Mouse (Mus musculus) bone marrow, adult 2 months (tissue): ENCODE data around the gene Cep128. TPM values are rescaled to one million over a fixed set of nuclear protein-coding genes. Genes with fewer than 3 reads are reported as not detected.

ENCODE experiments used
- H3K27ac ChIP-seq: fragments of 200-500 bp; 2 replicates; pipeline ENCODE4 v1.5.1; 2012; ENCODE audit warnings: low read depth, mild to moderate bottlenecking, control low read depth, inconsistent platforms, low read length; ENCODE audit not compliant: control insufficient read depth, poor library complexity, insufficient read depth
- H3K4me1 ChIP-seq: fragments of 200-500 bp; 2 replicates; pipeline ENCODE4 v1.6.1; 2011; ENCODE audit warnings: low read length; ENCODE audit not compliant: control insufficient read depth, insufficient read depth
- H3K4me3 ChIP-seq: fragments of 200-500 bp; replicated peaks from 2 replicates; pipeline ENCODE3; 2011; ENCODE audit warnings: mild to moderate bottlenecking, low read depth, low read length, control low read depth; ENCODE audit not compliant: control insufficient read depth
- CTCF ChIP-seq: fragments of 200-500 bp; IDR thresholded peaks from 2 replicates; pipeline ENCODE4 v1.5.1; 2011; ENCODE audit warnings: low read length, control low read depth; ENCODE audit not compliant: control insufficient read depth, insufficient read depth
- POLR2A ChIP-seq: fragments of 200-500 bp; IDR thresholded peaks from 2 replicates; pipeline ENCODE4 v1.6.1; 2011; ENCODE audit warnings: low read depth, mild to moderate bottlenecking, control low read depth, low read length, borderline replicate concordance; ENCODE audit not compliant: control insufficient read depth
- WGBS: fragments of 180-500 bp; shearing (Covaris S2); methylation state at CpG from one replicate; pipeline ENCODE4 v1.1.7; 2018; 5-methylcytosine and 5-hydroxymethylcytosine counted together
- polyA plus RNA-seq: library from polyadenylated mRNA; stranded (reverse); fragments of >200 nt; gene quantifications from 2 replicates; pipeline ENCODE4 v1.2.4, GENCODE M21; 2011; ENCODE audit warnings: low replicate concordance; ENCODE audit not compliant: missing spikeins, insufficient read depth, insufficient read length

The Cep128 gene
- polyA plus RNA-seq, 1 experiment: 67.8 TPM

- TF ChIP-seq POLR2A: no peak
- TF ChIP-seq CTCF: no peak
- Histone ChIP-seq H3K27ac (no peak overlapping the region), H3K4me3 (no peak overlapping the region), H3K4me1 (no peaks in the 10 kb centered on the region; the same call in 1 of the 2 replicates)
- 84% methylated on average over 7 of the region's 7 CpGs for WGBS
Measured at GRCm38 (mm10) chr12:91295870-91296269, 88.3 kb downstream of the Cep128 start.

DNA sequence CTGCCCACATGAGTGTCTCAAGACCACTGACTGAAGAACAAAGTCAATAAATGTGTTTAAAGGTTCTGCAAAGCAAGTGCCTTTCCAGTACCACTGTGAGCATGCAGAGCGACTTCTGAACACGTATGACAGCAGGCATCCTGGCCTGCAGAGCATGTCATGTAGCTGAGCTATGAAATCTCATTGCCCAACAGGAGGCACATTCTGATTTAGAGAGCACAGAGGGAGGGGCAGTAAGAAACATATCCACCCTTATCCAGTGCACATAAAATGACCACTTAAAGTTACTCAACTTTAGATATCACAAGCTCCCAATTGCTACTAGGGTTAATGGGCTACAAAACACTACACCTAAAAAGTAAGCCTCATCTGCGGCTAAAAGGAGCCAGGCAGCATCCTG lies 88.8 kb downstream of the Cep128 start:
- Histone ChIP-seq H3K4me3 (no peak overlapping the region), H3K27ac (no peak overlapping the region), H3K4me1 (no peaks in the 10 kb centered on the region; the same call in 1 of the 2 replicates)
- WGBS: 86% methylated on average over 3 of the region's 3 CpGs
- TF ChIP-seq POLR2A: no peak
- TF ChIP-seq CTCF: no peak

DNA sequence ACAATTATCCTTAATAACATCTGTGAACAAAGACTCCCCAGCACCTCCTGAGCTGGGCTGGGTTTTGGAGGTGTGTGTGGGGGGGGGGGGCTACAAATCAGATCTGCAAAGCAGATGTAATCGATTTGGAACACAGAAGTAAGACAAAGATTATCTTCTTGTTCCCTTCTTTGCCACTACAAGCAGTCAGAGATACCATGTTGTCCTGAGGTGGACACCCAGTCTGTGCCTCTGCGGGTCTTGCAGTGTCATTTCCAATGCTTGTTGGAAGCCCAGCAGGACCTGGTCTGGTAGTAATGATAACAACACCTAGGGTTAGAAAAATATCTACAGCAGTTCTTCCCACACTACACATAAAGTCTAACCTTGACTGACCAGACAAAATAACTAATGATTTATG lies 110.3 kb downstream of the Cep128 start:
- TF ChIP-seq POLR2A (no peak), CTCF (no peak)
- no peak overlapping the region for H3K4me3 ChIP-seq
- no peaks in the 10 kb centered on the region for H3K4me1 ChIP-seq
- 90% methylated on average over 2 of the region's 2 CpGs for WGBS
- H3K27ac ChIP-seq: no peak overlapping the region

DNA sequence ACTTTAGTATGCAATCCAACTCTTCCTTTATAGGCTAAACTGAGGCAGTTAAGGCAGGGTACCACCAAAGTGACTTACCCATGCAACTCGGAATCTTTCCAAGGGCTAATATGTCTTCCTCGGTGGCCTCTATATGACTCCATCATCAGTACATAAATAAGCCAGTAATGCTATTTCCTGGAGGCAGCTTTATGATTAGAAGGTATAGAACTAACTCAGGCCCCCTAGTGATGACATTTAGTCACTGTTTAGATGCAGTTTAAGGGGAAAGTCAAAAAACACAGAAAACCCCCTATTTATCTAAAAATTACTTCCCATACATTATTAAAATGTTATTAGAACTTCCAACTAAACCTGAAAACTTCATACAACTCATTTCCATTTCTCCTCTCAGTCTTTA lies 114.6 kb downstream of the Cep128 start:
- Histone ChIP-seq H3K27ac (no peak overlapping the region), H3K4me3 (no peak overlapping the region), H3K4me1 (no peaks in the 10 kb centered on the region)
- TF ChIP-seq POLR2A: no peak
- TF ChIP-seq CTCF: no peak
- 92% methylated on average over 2 of the region's 2 CpGs for WGBS

DNA sequence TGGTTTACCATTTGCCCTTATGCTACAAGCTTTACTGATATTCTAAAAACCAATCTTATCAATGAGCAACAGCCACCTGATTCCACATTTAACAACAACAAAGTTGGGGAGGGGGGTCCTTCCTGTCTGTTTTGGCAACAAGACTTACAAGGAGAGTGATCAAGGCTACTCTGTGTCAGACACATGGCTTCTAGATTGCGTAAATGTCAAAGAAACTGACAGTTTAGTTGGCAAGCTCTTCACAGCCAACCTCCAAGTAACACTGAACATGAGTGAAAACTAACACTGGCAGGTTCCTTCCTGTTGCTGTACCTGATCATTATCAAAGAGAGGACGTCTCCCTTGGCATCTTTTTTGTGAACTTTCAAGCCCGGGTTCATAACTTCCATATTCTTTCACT lies 115.2 kb downstream of the Cep128 start:
- 41% methylated on average over 3 of the region's 3 CpGs for WGBS
- no peak for TF ChIP-seq POLR2A
- TF ChIP-seq CTCF: no peak
- Histone ChIP-seq H3K27ac (no peak overlapping the region), H3K4me3 (no peak overlapping the region), H3K4me1 (no peaks in the 10 kb centered on the region)

- Histone ChIP-seq H3K27ac (no peak overlapping the region), H3K4me1 (no peaks in the 10 kb centered on the region), H3K4me3 (no peak overlapping the region)
- TF ChIP-seq POLR2A (no peak), CTCF (no peak)
- WGBS: 92% methylated on average over 2 of the region's 2 CpGs
Measured at GRCm38 (mm10) chr12:91266014-91266413, 118.2 kb downstream of the Cep128 start.

DNA sequence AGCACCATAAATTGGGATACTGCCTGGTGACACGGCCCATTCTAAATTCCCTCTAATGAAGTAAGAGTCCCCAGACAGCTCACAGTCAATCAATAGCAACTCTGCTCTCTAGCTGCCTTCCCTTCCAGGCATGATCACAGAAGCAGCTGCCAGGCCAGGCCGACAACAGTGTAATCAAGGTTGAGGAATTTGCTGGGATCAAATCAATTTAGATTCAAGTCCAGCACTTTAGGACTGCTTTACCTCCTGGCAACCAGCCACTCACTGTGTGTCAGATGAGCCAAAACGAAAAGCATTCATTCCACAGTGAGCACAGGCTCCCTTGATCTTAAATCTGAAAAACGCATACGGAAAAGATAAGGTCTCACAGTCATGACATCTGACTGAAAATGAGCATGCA lies 118.7 kb downstream of the Cep128 start:
- 83% methylated on average over 5 of the region's 5 CpGs for WGBS
- Histone ChIP-seq H3K4me1 (no peaks in the 10 kb centered on the region), H3K27ac (no peak overlapping the region), H3K4me3 (no peak overlapping the region)
- TF ChIP-seq POLR2A (no peak), CTCF (no peak)

DNA sequence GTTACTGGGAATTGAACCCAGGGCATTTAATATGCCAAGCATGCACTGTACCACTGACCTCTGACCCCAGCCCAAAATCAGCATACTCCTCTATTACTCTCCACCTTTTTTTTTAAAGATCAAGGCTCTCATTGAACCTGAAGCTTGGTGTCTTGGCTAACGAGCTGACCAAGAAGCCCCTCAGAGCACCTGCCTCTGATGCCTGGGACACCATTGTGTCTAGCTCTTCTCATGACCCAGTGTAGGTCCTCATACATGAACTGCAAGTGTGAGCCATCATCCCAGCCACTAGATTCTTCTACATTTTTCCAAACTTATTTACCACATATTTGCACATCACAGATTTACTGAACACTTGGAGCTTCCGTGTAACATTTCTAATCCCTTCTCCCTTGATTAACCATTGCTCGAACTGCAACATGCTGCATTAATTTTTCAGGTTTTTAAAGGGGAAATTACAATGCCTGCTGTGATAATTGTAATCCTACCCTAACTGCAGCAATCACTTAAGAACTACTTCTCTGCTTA lies 119.3 kb downstream of the Cep128 start:
- 92% methylated on average over 3 of the region's 3 CpGs for WGBS
- no peak for TF ChIP-seq CTCF
- TF ChIP-seq POLR2A: no peak
- Histone ChIP-seq H3K27ac (no peak overlapping the region), H3K4me3 (no peak overlapping the region), H3K4me1 (no peaks in the 10 kb centered on the region)

DNA sequence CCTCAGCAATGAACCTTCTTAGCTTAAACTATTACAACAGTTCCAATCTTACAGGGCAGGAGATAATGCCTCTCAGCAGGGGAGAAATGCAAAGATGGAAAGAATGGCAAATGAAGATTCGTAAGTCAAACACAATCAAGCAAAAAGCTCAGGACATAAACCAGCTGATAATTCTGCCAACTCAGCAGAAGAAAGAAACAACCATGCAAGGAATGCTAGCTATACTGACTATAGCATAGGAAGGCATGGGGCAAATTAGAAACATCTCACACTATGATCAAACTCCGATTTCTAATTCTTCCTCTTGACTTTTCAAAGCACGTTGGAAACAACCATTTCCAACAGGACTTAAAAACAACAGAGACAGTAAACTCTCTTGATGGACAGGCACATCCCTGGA lies 120.5 kb downstream of the Cep128 start:
- TF ChIP-seq CTCF (no peak), POLR2A (no peak)
- no peak overlapping the region for H3K27ac ChIP-seq
- WGBS: 89% methylated on average over 3 of the region's 3 CpGs
- H3K4me3 ChIP-seq: no peak overlapping the region
- no peaks in the 10 kb centered on the region for H3K4me1 ChIP-seq
